Mouse (Mus musculus): Measurements from ENCODE around the gene Tmem8b.

DNA sequence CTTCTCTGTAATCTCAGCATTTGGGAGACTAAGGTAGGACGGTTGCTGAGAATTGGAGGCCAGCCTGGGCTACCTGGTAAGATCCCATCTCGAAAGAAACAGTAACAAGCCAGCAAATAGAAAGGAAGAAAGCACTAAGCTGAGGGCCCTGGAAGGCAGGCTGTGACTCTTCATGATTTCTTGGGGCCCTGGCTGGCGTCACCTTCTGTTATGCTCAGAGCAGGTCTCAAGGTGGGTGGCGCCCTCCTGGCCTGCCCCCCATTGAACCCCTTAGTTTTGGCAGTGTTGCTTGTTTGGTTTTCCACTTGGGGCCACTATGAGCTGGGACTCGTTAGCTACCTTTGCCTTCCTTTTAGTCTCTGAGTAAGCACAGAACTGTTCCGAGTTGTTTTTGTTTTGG is 32.0 kb upstream of the Tmem8b start:
- TF ChIP-seq POLR2A (IDR thresholded peaks at IDR 0.05; ENCODE audit: borderline replicate concordance, control insufficient read depth, low read depth, low read length) (no peak), CTCF (IDR thresholded peaks at IDR 0.05; ENCODE audit: control insufficient read depth, insufficient read depth, low read length) (no peak)
